Mouse (Mus musculus) cerebellum, postnatal 36 days (tissue): ENCODE results near the gene Disc1.

ENCODE experiments used
- DNase-seq, 2 experiments: peaks; one replicate each; pipeline ENCODE4 v3.0.0; 2021 to 2022; ENCODE audit warnings: mixed read lengths in 2 of 2

The Disc1 gene

GRCm38 (mm10) chr8:125053505-125054435 is at the start of gene Disc1:
Gene Disc1, plus strand, starts transcription at chr8:125054195.
- peak; percentile 19 to 26 for DNase-seq

- peak; percentile 89 to 93 for DNase-seq
Measured at GRCm38 (mm10) chr8:125012695-125013627, 41.0 kb upstream of the Disc1 start, which contains the start of gene Tsnax. Gene Tsnax, plus strand, starts transcription at chr8:125012997.

GRCm38 (mm10) chr8:125024085-125024484 is 29.9 kb upstream of the Disc1 start:
- DNase-seq, result no peak

GRCm38 (mm10) chr8:125027211-125027610 is 26.8 kb upstream of the Disc1 start:
- DNase-seq, result no peak

GRCm38 (mm10) chr8:125028841-125029240 is 25.2 kb upstream of the Disc1 start:
- no peak for DNase-seq

GRCm38 (mm10) chr8:125031276-125031675 is 22.7 kb upstream of the Disc1 start:
- no peak for DNase-seq

- peak; percentile 85 to 87 for DNase-seq
Measured at GRCm38 (mm10) chr8:125034669-125035068, 19.3 kb upstream of the Disc1 start.

- no peak for DNase-seq
Measured at GRCm38 (mm10) chr8:125037081-125037480, 16.9 kb upstream of the Disc1 start.

GRCm38 (mm10) chr8:125038731-125039130 is 15.3 kb upstream of the Disc1 start:
- DNase-seq, result no peak

GRCm38 (mm10) chr8:125040587-125041375 is 13.2 kb upstream of the Disc1 start:
- no peak for DNase-seq

- no peak for DNase-seq
Measured at GRCm38 (mm10) chr8:125041496-125041895, 12.5 kb upstream of the Disc1 start.

GRCm38 (mm10) chr8:125043394-125043793 is 10.6 kb upstream of the Disc1 start:
- no peak for DNase-seq

- no peak for DNase-seq
Measured at GRCm38 (mm10) chr8:125043935-125044334, 10.1 kb upstream of the Disc1 start.

GRCm38 (mm10) chr8:125045760-125046159 is 8.2 kb upstream of the Disc1 start:
- DNase-seq, result no peak

- no peak for DNase-seq
Measured at GRCm38 (mm10) chr8:125049051-125049750, 4.8 kb upstream of the Disc1 start.

GRCm38 (mm10) chr8:125049826-125050225 is 4.2 kb upstream of the Disc1 start:
- DNase-seq, result no peak

- peak; percentile 73 to 79 for DNase-seq
Measured at GRCm38 (mm10) chr8:125052026-125052425, 2.0 kb upstream of the Disc1 start.

GRCm38 (mm10) chr8:125054436-125054810 is 428 bp downstream of the Disc1 start:
- DNase-seq, result peak; percentile 30 to 39

- DNase-seq, result no peak
Measured at GRCm38 (mm10) chr8:125060904-125061303, 6.9 kb downstream of the Disc1 start.

- no peak for DNase-seq
Measured at GRCm38 (mm10) chr8:125065596-125065995, 11.6 kb downstream of the Disc1 start.

GRCm38 (mm10) chr8:125066913-125067595 is 13.1 kb downstream of the Disc1 start:
- peak; percentile 50 to 68 for DNase-seq
